Mouse (Mus musculus) fat pad, adult 2 months (tissue): ENCODE measurements around the gene Nedd8.

ENCODE experiments used
- DNase-seq: peaks from one replicate; pipeline ENCODE4 v3.0.0-alpha.2; 2011; ENCODE audit warnings: low read depth, low spot score; ENCODE audit errors: extremely low read depth

Nedd8 gene

DNA sequence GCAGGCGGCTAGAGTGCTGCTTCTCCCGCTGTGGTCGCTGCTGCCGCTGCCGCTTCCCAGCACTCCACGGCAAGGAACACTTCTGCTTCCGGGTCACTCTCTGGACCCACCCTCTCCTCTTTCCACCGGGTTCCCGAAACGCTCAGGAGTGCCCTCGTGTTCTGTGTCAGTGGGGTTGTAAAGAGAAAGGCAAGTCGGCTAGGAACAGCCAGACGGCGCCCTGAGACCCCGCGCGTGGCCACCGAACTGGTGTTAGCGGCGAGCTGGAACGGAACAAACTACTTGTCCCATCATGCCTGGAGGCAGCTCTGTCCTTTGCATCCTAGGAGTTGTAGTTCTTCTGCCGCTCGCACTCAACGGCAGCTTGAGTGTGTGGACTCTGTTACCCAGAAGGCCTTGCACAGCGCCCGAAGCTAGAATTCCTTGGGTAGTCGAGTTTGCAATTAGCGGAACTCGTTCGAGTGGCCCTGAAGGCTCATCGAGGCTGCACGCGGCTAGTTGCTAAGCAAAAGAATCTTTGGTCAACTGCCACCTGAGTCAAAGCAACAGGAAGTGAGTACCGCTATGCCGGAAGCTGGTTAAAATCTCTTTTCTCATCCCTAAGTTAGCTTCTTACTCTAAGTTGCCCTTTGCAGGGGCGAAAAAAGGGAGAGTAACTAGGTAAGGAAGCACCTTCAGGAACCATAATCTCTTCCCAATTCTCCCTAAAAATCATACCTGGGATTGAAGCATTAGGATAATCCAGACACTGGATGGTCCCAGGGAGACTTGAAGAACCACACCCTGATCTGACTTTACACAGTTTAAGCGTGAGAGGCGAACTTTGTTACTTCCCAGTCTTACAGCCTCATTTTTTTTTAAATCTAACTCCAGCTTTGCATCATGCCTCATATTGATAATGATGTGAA lies at the start of gene Nedd8, which contains the start of gene Gmpr2:
TSS of gene Nedd8 (minus strand) at position 292 of the 908 bp plus-strand sequence.
TSS of gene Gmpr2 (plus strand) at position 109 of the 908 bp plus-strand sequence.
- DNase-seq, result peak; percentile 97

DNA sequence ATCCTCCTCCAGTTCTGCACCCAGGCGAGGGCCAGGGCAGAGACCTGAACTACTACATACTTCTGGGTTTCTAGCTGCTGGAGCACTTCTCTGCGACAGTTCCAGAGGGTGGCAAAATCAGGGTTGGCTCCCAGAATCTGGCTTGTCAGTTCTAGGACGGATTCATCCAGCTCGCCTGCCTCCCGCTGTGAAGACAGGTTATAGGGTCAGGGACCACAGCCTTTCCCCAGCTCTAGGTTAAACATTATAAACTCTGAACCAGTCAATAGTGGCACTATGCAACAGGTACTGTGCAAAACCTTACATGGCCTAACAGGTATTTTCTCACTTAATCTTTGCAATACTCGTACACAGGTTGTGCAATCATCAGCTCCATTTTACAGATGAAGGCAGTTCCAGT lies 49.2 kb upstream of the Nedd8 start:
- DNase-seq, result no peak

DNA sequence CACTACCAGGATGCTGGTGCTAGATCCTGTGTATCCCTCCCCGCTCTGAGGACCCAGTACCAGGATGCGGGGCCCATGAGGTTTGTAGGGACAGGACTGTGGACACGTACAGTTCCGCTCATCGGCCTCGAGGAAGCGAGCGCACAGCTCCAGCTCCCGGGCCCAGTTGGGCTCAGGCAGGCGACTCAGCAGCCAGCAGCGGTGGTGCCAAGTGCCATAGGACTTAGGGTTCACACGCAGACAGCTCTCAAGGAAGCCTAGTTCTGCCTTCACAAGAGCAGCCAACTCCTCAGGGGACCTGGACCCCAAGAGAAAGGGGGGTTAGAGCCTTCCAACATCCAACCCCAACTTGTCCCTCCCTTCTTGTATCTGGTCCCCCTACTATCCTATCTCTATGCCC lies 48.7 kb upstream of the Nedd8 start:
- no peak for DNase-seq

GRCm38 (mm10) chr14:55719737-55720136 lies 47.8 kb upstream of the Nedd8 start:
- no peak for DNase-seq

- DNase-seq, result no peak
Measured at GRCm38 (mm10) chr14:55716884-55717283, 45.0 kb upstream of the Nedd8 start.

DNA sequence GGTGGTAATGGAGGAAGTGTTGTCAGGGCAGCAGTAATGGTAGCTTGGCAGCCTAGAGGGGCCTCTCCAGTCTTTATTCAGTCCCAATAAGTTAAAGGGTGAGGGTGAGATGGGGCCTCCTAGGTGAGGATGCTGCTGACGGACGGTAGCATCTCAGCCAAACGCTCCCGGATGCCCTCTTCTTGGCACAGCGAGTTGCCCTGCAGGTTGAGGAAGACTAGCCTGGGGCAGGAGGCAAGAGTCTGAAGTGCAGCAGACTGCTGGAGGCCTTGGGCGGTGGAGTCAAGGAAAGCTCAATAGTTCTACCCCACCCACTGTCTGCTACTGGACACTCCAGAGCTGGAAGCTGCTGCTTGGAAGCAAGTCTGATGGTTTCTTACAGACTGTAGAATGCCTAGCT lies 44.3 kb upstream of the Nedd8 start:
- DNase-seq, result no peak

- DNase-seq, result no peak
Measured at GRCm38 (mm10) chr14:55714893-55715292, 43.0 kb upstream of the Nedd8 start.

GRCm38 (mm10) chr14:55713729-55714122 lies 41.8 kb upstream of the Nedd8 start, which contains the start of gene Tgm1:
TSS of gene Tgm1 (minus strand) at chr14:55713926.
- DNase-seq, result no peak

GRCm38 (mm10) chr14:55713007-55713728 lies 41.2 kb upstream of the Nedd8 start:
- DNase-seq, result no peak

DNA sequence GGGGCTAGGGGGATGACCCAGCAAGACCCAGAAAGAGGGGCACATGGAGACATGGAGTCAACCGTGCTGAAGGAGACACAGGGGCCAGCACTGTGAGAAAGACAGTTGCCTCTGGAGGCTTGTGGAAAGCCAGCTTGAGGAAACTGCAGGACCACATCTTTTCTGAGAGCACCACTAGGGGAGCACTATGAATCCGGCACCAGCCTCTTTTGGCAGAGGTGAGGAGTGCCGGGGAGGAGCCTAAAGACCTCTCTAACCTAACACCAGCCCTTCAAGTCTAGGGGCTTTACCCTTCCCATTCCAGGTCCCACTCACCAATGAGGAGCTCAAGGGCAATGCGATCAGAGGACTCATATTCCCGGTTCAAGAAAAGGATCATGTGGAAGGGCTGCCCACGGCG lies 39.9 kb upstream of the Nedd8 start:
- no peak for DNase-seq

- DNase-seq, result no peak
Measured at GRCm38 (mm10) chr14:55709509-55709908, 37.6 kb upstream of the Nedd8 start.

GRCm38 (mm10) chr14:55707397-55707796 lies 35.5 kb upstream of the Nedd8 start:
- DNase-seq, result no peak

- no peak for DNase-seq
Measured at GRCm38 (mm10) chr14:55706051-55706600, 34.2 kb upstream of the Nedd8 start.

GRCm38 (mm10) chr14:55702761-55703160 lies 30.8 kb upstream of the Nedd8 start:
- DNase-seq, result no peak

DNA sequence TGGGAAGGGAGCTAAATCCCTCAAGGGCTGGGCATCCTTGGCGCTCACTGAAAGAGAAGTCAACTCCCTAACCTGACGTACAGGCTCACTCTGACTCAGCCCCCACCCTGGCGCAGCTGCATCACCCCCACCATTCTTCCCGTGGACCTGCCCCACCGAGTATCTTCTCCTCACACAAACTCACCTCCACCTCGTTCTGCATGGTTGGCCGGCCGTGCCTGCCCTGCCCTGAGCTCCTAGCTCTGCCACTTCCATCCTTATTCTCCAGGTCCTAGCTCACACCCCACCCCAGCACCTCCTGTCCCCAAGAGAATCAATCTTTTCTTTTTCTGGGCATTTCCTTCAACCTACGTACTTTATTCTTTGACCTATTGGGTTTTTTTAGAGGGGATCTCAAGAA lies 29.2 kb upstream of the Nedd8 start:
- no peak for DNase-seq

DNA sequence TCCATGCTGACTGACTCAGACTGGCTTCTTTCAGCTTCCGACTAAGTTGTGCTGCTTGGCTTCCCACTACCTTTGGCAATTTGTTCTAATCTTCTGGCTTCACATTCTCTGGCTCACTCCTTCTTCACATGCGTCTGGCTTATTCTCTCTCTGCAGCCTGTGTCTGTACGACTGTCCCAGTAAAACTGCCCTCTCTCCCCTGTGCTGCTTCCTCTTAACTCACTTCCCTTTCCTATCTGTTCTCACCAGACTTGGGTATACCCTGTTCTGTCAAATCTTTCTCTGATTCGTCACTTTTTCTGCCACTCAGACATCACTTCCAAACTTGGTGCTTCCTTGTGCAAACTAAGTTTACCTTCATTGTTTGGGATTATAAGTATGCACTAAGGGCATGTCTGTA lies 25.3 kb upstream of the Nedd8 start:
- DNase-seq, result no peak

- no peak for DNase-seq
Measured at GRCm38 (mm10) chr14:55689433-55689832, 17.5 kb upstream of the Nedd8 start.

DNA sequence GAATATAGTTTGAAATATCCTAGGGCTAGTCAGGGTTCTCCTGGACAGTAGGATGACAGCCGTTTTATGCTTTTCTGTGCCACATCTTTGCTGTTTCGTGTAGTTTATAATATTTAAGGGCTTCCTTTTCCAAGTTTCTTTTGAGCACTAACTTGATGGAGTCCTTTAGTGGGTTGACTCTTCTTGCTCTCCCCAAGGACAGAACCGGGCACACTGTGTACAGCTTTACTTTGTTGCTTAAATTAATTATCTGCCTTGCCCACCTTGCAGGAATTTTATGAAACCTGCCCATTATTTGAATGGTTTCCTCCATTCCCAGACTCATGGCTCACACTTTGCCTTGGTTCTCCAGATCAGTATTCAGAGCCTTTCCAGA lies 10.2 kb upstream of the Nedd8 start:
- no peak for DNase-seq

DNA sequence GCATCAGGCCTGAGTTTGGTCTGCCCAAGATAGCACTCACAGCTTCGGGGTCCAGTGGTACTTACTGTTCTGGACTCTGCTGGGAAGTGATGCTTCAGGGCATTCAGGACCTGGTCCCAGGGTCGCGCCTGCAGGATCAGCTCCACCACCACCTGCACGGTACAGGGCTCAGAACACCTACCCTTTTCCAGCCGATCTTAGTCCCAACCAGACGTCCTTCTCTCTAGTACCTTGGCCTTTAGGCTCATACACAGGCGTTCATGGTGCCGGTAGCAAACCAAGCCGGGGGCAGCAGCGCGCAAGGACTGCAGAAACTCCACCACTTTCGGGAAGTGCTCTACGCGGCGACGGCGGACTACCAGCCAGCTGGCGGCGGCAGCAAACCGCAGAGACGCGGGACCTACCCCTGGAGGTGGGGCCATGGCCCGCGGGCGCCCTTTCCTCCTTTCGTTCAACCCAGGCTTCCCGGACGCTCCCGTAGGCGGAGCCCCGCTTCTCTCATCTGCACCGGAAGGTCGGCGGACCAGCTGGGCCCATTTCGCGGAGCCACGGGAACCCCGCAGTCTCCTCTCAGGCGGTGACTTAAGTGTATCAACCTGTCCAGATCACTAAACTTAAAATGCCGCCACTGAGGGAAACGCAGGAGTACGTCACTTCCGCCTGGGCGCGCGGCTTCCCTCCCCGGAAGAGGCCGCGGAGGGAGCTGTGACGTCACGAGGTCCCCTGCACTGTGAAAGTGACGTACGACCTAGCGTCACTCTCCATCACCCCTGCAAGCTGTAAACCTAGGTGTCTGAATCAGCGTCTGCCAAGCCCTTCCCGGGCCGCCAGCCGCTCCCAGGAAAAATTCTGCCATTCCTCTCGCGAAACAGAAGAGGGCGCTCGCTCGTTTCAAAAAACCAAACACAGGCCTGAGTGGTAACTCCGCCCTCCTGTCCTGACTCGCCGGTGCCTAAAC lies 9.5 kb upstream of the Nedd8 start, which contains the start of gene Tinf2:
TSS of gene Tinf2 (minus strand) at position 661 of the 958 bp plus-strand sequence.
- DNase-seq, result peak; percentile 54

DNA sequence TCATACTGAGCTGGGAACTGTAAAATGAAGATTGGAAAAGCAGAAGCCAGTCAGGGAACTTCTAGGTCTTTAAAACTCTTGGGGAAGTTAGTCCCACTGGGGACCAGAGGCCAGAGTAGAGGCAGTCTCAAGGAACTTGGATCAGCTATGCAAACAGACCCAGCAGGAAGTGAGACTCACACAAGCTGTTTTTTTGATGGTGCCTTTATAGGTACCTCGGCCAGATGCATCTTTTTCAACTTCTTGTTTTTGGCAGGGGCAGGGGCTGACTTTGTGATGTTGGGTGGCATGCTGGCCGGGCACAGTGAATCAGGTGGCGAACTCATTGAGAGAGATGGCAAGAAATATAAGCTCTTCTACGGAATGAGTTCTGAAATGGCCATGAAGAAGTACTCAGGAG lies 5.7 kb upstream of the Nedd8 start:
- DNase-seq, result no peak

DNA sequence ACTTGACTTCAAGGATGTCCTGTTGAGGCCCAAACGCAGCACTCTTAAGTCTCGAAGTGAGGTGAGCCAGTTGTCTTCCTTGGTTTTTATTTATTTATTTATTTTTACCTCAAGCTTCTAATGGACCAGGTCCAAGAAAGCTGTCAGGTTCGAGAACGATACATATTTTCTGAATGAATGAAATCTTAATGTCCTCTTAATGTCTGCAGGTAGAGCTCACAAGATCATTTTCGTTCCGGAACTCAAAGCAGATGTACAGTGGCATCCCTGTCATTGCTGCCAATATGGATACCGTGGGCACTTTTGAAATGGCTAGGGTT lies 777 bp upstream of the Nedd8 start:
- no peak for DNase-seq
